30 mouse cellular contexts compared by ENCODE assay signal in the genomic region with DNA sequence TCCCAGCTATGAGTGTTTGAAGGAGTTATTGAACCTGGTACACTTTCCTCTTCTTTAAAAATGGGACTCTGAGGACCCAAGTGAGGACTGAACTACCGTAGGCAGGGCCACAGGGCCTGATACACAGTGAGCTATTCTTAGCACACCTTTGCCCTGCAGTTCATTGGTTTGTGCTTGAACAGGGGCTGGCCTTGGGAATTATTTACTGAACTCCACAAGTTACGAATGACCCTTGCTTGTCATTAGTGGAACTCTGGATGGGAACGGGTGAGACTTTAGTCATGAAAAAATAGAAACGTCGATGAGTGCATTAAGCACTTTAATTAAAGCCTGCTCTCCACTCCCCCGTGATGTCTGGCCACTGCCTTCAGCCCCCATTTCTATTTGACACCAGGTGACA. TPM values are rescaled to one million over a fixed set of nuclear protein-coding genes. Genes with fewer than 3 reads are reported as not detected.
DNase-seq lines count a peak whose midpoint lies in the region; ATAC-seq lines count a peak whose summit lies in the region.
"Had no signal": no experiment of that assay in that cellular context is flagged by ENCODE, and none has a peak within 500 bp of the region (broad histone marks: within the 10 kb centered on the region; RNA-seq: fewer than 3 reads in every experiment).

No protein-coding gene starts in this region.

- no peak overlapping the region for H3K4me2 ChIP-seq in kidney, embryonic 16.5 days (replicated peaks; ENCODE audit: low read depth, low read length)
- H3K4me2 ChIP-seq in liver, embryonic 11.5 days: no peak overlapping the region
- no peak overlapping the region for H3K4me2 ChIP-seq in liver, embryonic 16.5 days (ENCODE audit: low read depth, low read length)
- H3K4me2 ChIP-seq: heart, embryonic 11.5 days; hindbrain, embryonic 13.5 days; limb, embryonic 13.5 days; lung, embryonic 14.5 days; midbrain, embryonic 11.5 days; neural tube, embryonic 12.5 days had no signal

- peak; percentile 79 for ATAC-seq in kidney, embryonic 16.5 days (ENCODE audit: low FRiP score, low TSS enrichment)
- 0 out of 2 replicates have a peak, but pooled peaks have one; percentile 26 for ATAC-seq in liver, embryonic 11.5 days (replicated peaks; ENCODE audit: low FRiP score)
- ATAC-seq in liver, embryonic 16.5 days (ENCODE audit: low read depth): peak; percentile 81
- ATAC-seq: activated CD4-positive, CD25-positive, alpha-beta regulatory T cell, adult 4 months; forebrain, postnatal 0 days; intestine, embryonic 16.5 days; midbrain, embryonic 16.5 days had no signal

- no peak overlapping the region for H3K9ac ChIP-seq in kidney, embryonic 16.5 days (replicated peaks; ENCODE audit: low read length)
- H3K9ac ChIP-seq in liver, embryonic 11.5 days (ENCODE audit: low read depth, low read length): no peak overlapping the region
- H3K9ac ChIP-seq in liver, embryonic 16.5 days (ENCODE audit: low read depth, low read length): no peak overlapping the region
- H3K9ac ChIP-seq: forebrain, postnatal 0 days; hindbrain, embryonic 13.5 days; limb, embryonic 13.5 days; lung, embryonic 14.5 days; neural tube, embryonic 12.5 days had no signal

- no peaks in the 10 kb centered on the region for H3K36me3 ChIP-seq in kidney, embryonic 16.5 days (ENCODE audit: insufficient read depth, low read length)
- no peaks in the 10 kb centered on the region for H3K36me3 ChIP-seq in liver, embryonic 11.5 days (ENCODE audit: control insufficient read depth, insufficient read depth, low read length)
- H3K36me3 ChIP-seq in liver, embryonic 16.5 days (ENCODE audit: control insufficient read depth, insufficient read depth): no peaks in the 10 kb centered on the region
- H3K36me3 ChIP-seq: hindbrain, embryonic 13.5 days; limb, embryonic 13.5 days; neural tube, embryonic 12.5 days had no signal

- H3K27ac ChIP-seq in kidney, embryonic 16.5 days (ENCODE audit: low read length): no peak overlapping the region
- no peak overlapping the region for H3K27ac ChIP-seq in liver, embryonic 11.5 days (ENCODE audit: low read depth, low read length)
- no peak overlapping the region for H3K27ac ChIP-seq in liver, embryonic 16.5 days (ENCODE audit: low read length)
- H3K27ac ChIP-seq: hindbrain, embryonic 13.5 days; limb, embryonic 13.5 days; neural tube, embryonic 12.5 days had no signal

- no peaks in the 10 kb centered on the region for H3K27me3 ChIP-seq in kidney, embryonic 16.5 days (ENCODE audit: insufficient read depth, low read length)
- H3K27me3 ChIP-seq in liver, embryonic 11.5 days (replicated peaks; ENCODE audit: control insufficient read depth, insufficient read depth, low read length): no peaks in the 10 kb centered on the region
- H3K27me3 ChIP-seq in liver, embryonic 16.5 days (ENCODE audit: control insufficient read depth, insufficient read depth, low read depth, low read length): no peaks in the 10 kb centered on the region
- H3K27me3 ChIP-seq: hindbrain, embryonic 13.5 days; limb, embryonic 13.5 days; neural tube, embryonic 12.5 days had no signal

- intact Hi-C loops in heart, postnatal 36 days (cut with DNase I): no loop called here

- H3K9me3 ChIP-seq in kidney, embryonic 16.5 days (ENCODE audit: low read length): no peaks in the 10 kb centered on the region
- no peaks in the 10 kb centered on the region for H3K9me3 ChIP-seq in liver, embryonic 11.5 days (ENCODE audit: control insufficient read depth, low read length)
- H3K9me3 ChIP-seq in liver, embryonic 16.5 days (replicated peaks; ENCODE audit: control insufficient read depth, low read length): no peaks in the 10 kb centered on the region
- H3K9me3 ChIP-seq: hindbrain, embryonic 13.5 days; limb, embryonic 13.5 days; neural tube, embryonic 12.5 days had no signal

- no peaks in the 10 kb centered on the region for H3K4me1 ChIP-seq in kidney, embryonic 16.5 days (ENCODE audit: insufficient read depth, low read length)
- H3K4me1 ChIP-seq in liver, embryonic 11.5 days (replicated peaks; ENCODE audit: control insufficient read depth, insufficient read depth, low read length): no peaks in the 10 kb centered on the region
- H3K4me1 ChIP-seq in liver, embryonic 16.5 days (ENCODE audit: control insufficient read depth, low read depth, low read length): no peaks in the 10 kb centered on the region; the same call in 1 of the 2 replicates
- H3K4me1 ChIP-seq: hindbrain, embryonic 13.5 days; limb, embryonic 13.5 days; neural tube, embryonic 12.5 days had no signal

- DNase-seq in kidney, adult 11 months: peak; percentile 72
- DNase-seq in kidney, postnatal 10 days: no peak
- no peak for DNase-seq in liver, embryonic 11.5 days (ENCODE audit: low spot score)
- no peak for DNase-seq in heart, postnatal 36 days
- DNase-seq in gastrocnemius, postnatal 10 days: no peak
- DNase-seq in urinary bladder, postnatal 14 days (ENCODE audit: low spot score): no peak
- DNase-seq: adrenal gland, adult 8-10 months; cerebellum, adult 2 months; cerebellum, postnatal 14 days; forebrain, postnatal 0 days; gastrocnemius, postnatal 14 days; heart, postnatal 4 days; lung, embryonic 14.5 days; right cerebral cortex, adult 18-20 months had no signal

- WGBS in kidney, embryonic 16.5 days: 58% methylated on average over 6 of the region's 6 CpGs
- 74% methylated on average over 6 of the region's 6 CpGs for WGBS in liver, embryonic 11.5 days
- WGBS in liver, embryonic 16.5 days (ENCODE audit: insufficient replicate concordance): 54% methylated on average over 6 of the region's 6 CpGs

- no peak overlapping the region for H3K4me3 ChIP-seq in kidney, embryonic 16.5 days (ENCODE audit: low read length)
- H3K4me3 ChIP-seq in liver, embryonic 11.5 days (ENCODE audit: low read depth, low read length): no peak overlapping the region
- H3K4me3 ChIP-seq in liver, embryonic 16.5 days (ENCODE audit: low read depth, low read length): no peak overlapping the region
- H3K4me3 ChIP-seq: erythroblast, embryonic 14.5 days; hindbrain, embryonic 13.5 days; limb, embryonic 13.5 days; myocyte; neural tube, embryonic 12.5 days had no signal

RNA-seq across cellular contexts. Expression of a gene that starts 6.9 kb away (rescaled TPM):
- 25.2 and 25.3 TPM in 2 replicates for polyA plus RNA-seq in kidney, embryonic 16.5 days (2015; fragmentation: Nextera tagmentation; extraction: Ambion mirVana)
- polyA plus RNA-seq in liver, embryonic 11.5 days (2014; fragmentation: Nextera tagmentation; extraction: Ambion mirVana): 12.7 and 13.1 TPM in 2 replicates
- 6.5 TPM in 2 replicates for polyA plus RNA-seq in liver, embryonic 16.5 days (2015; fragmentation: Nextera tagmentation; extraction: Ambion mirVana)
- total RNA-seq in heart, postnatal 36 days (2021): 10 to 100 TPM; 15.8 to 18.7 TPM
- 10 to 100 TPM; 16.6 to 16.8 TPM for total RNA-seq in gastrocnemius, postnatal 10 days (2021)

RNA-seq across cellular contexts. Expression of a gene that starts 22.8 kb away (rescaled TPM):
- 7.2 TPM in 2 replicates for polyA plus RNA-seq in kidney, embryonic 16.5 days (2015; fragmentation: Nextera tagmentation; extraction: Ambion mirVana)
- not detected in 2 replicates for polyA plus RNA-seq in liver, embryonic 11.5 days (2014; fragmentation: Nextera tagmentation; extraction: Ambion mirVana)
- polyA plus RNA-seq in liver, embryonic 16.5 days (2015; fragmentation: Nextera tagmentation; extraction: Ambion mirVana): not detected in 2 replicates
- not detected for total RNA-seq in heart, postnatal 36 days (2021)
- total RNA-seq in gastrocnemius, postnatal 10 days (2021): not detected
- total RNA-seq: adrenal gland, adult 8-10 months; CH12.LX; gastrocnemius, postnatal 14 days; granulocyte monocyte progenitor cell, adult 5-6 weeks; heart, postnatal 4 days; megakaryocyte, adult 5-6 weeks had no signal
- polyA plus RNA-seq: activated CD4-positive, CD25-positive, alpha-beta regulatory T cell, adult 4 months; C2C12; erythroblast, embryonic 14.5 days; limb, embryonic 13.5 days; myocyte had no signal

RNA-seq across cellular contexts. Expression of a gene that starts 37.8 kb away (rescaled TPM):
- polyA plus RNA-seq in kidney, embryonic 16.5 days (2015; fragmentation: Nextera tagmentation; extraction: Ambion mirVana): 94.4 and 96.4 TPM in 2 replicates
- polyA plus RNA-seq in liver, embryonic 11.5 days (2014; fragmentation: Nextera tagmentation; extraction: Ambion mirVana): 111 and 114 TPM in 2 replicates
- polyA plus RNA-seq in liver, embryonic 16.5 days (2015; fragmentation: Nextera tagmentation; extraction: Ambion mirVana): 30.9 and 37.0 TPM in 2 replicates
- 10 to 100 TPM; 80.7 to 91.2 TPM for total RNA-seq in heart, postnatal 36 days (2021)
- total RNA-seq in gastrocnemius, postnatal 10 days (2021): 10 to 100 TPM; 30.3 to 34.0 TPM

Comparison
In these comparisons a context has a peak if more than half of its experiments do, and no peak if none do; other contexts are left out.
1. ATAC-seq: peak in every context shown above with its lines; median percentile 81 in liver, embryonic 16.5 days; 79 in kidney, embryonic 16.5 days; 26 in liver, embryonic 11.5 days.